Mouse (Mus musculus) forebrain, embryonic 16.5 days (tissue): ENCODE results near the gene Myof. TPM values are rescaled to one million over a fixed set of nuclear protein-coding genes. Genes with fewer than 3 reads are reported as not detected.
A peak's percentile ranks its signal among the peaks of the same experiment; 100 is the strongest.

Source experiments
- ATAC-seq: fragments of 200-750 bp; cut with Nextera tagmentation; 2 replicates; pipeline ENCODE4 v1.8.0; 2017; ENCODE audit warnings: mild to moderate bottlenecking, moderate library complexity
- H3K27ac ChIP-seq: fragments of 300-500 bp; sonication (generic); 2 replicates; pipeline ENCODE4 v1.5.1; 2014; ENCODE audit warnings: low read length, control low read depth
- H3K27me3 ChIP-seq: fragments of 300-500 bp; sonication (generic); replicated peaks from 2 replicates; pipeline ENCODE4 v1.6.1; 2014; ENCODE audit warnings: low read length; ENCODE audit not compliant: control insufficient read depth, insufficient read depth
- H3K36me3 ChIP-seq: fragments of 300-500 bp; sonication (generic); 2 replicates; pipeline ENCODE4 v1.6.1; 2014; ENCODE audit not compliant: control insufficient read depth, insufficient read depth
- H3K4me1 ChIP-seq: fragments of 300-500 bp; sonication (generic); replicated peaks from 2 replicates; pipeline ENCODE4 v1.6.1; 2014; ENCODE audit warnings: low read length; ENCODE audit not compliant: control insufficient read depth, insufficient read depth
- H3K4me2 ChIP-seq: fragments of 300-500 bp; sonication (generic); 2 replicates; pipeline ENCODE4 v1.6.1; 2014; ENCODE audit warnings: mild to moderate bottlenecking, low read length, control low read depth
- H3K4me3 ChIP-seq: fragments of 300-500 bp; sonication (generic); replicated peaks from 2 replicates; pipeline ENCODE4 v1.5.1; 2014; ENCODE audit warnings: mild to moderate bottlenecking, low read length, control low read depth
- H3K9ac ChIP-seq: fragments of 300-500 bp; sonication (generic); replicated peaks from 2 replicates; pipeline ENCODE4 v1.6.1; 2014; ENCODE audit warnings: low read depth, low read length, control low read depth
- H3K9me3 ChIP-seq: fragments of 300-500 bp; sonication (generic); 2 replicates; pipeline ENCODE4 v1.6.1; 2016; ENCODE audit warnings: low read length; ENCODE audit not compliant: control insufficient read depth
- WGBS: fragments of 180-500 bp; shearing (Covaris S2); extraction: QIAGEN DNeasy Blood & Tissue Kit; methylation state at CpG from one replicate; pipeline ENCODE4 v1.1.7; 2014; 5-methylcytosine and 5-hydroxymethylcytosine counted together
- polyA plus RNA-seq: library from polyadenylated mRNA; unstranded; fragments of >200 nt; fragmentation: Nextera tagmentation; extraction: Ambion mirVana; gene quantifications from 2 replicates; pipeline ENCODE4 v1.2.1, GENCODE M21; 2015

The Myof gene
- 1.5 and 2.0 TPM in 2 replicates for polyA plus RNA-seq

DNA sequence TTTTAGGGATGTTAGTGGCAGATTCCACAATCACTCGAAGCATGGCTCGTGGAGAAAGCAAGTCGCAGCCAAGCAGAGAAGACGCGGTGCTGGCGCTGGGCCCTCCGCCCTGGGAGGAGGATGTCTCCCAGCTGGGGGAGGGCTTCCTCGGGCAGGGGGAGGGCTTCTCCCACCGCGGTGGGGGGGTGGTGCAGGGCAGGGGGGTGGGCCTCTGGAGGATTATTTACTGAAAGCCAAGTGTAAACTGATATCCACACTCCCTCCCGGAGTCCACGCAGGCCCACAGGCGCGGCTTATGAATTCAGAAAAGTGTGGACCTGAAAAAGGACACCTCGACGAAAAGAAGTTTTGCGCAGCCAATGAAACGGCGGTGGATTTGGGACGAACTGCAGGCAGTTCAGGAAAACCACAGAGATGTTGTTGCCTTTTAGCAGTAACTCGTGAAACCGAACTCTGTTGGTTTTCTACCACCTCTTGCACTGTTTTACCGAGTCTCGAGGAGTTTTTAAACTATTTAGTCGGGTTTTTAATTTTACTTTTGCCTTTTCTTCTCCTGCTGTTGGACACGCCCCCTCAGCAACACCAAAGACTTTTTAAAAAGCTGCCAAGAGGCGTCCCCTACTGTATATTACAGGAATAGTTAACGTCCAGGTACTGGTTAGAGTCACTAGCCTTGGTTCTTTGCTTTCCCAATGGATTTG lies at the start of gene Myof:
Myof (minus strand) TSS at position 297 of the 701 bp plus-strand sequence.
- H3K9me3 ChIP-seq, result no peaks in the 10 kb centered on the region
- H3K9ac ChIP-seq, result no peak within 1 kb of the TSS
- no peak for ATAC-seq
- peaks cover 13% of the 10 kb centered on the region for H3K4me1 ChIP-seq
- peak within 1 kb of the TSS; percentile 35 for H3K4me3 ChIP-seq
- under 1% methylated on average over 28 of the region's 28 CpGs for WGBS
- H3K27ac ChIP-seq, result no peak within 1 kb of the TSS
- H3K36me3 ChIP-seq, result no peaks in the 10 kb centered on the region
- H3K27me3 ChIP-seq, result peaks cover 9% of the 10 kb centered on the region; the same call in 1 of the 2 replicates
- H3K4me2 ChIP-seq, result peak within 1 kb of the TSS; percentile 51

GRCm38 (mm10) chr19:38091512-38091985 lies 48.2 kb upstream of the Myof start:
- Histone ChIP-seq H3K4me3 (no peak overlapping the region), H3K27ac (no peak overlapping the region), H3K27me3 (peaks cover 11% of the 10 kb centered on the region), H3K4me1 (no peaks in the 10 kb centered on the region), H3K36me3 (no peaks in the 10 kb centered on the region), H3K9me3 (no peaks in the 10 kb centered on the region), H3K9ac (no peak overlapping the region), H3K4me2 (no peak overlapping the region)
- no peak for ATAC-seq
- WGBS, result 59% methylated on average over 4 of the region's 4 CpGs

GRCm38 (mm10) chr19:38089358-38089757 lies 46.0 kb upstream of the Myof start:
- H3K27me3 ChIP-seq, result no peaks in the 10 kb centered on the region
- no peaks in the 10 kb centered on the region for H3K4me1 ChIP-seq
- H3K27ac ChIP-seq, result no peak overlapping the region
- no peak overlapping the region for H3K4me3 ChIP-seq
- ATAC-seq, result no peak
- H3K4me2 ChIP-seq, result no peak overlapping the region
- no peaks in the 10 kb centered on the region for H3K9me3 ChIP-seq
- WGBS, result 80% methylated on average over 8 of the region's 8 CpGs
- H3K36me3 ChIP-seq, result no peaks in the 10 kb centered on the region
- H3K9ac ChIP-seq, result no peak overlapping the region

DNA sequence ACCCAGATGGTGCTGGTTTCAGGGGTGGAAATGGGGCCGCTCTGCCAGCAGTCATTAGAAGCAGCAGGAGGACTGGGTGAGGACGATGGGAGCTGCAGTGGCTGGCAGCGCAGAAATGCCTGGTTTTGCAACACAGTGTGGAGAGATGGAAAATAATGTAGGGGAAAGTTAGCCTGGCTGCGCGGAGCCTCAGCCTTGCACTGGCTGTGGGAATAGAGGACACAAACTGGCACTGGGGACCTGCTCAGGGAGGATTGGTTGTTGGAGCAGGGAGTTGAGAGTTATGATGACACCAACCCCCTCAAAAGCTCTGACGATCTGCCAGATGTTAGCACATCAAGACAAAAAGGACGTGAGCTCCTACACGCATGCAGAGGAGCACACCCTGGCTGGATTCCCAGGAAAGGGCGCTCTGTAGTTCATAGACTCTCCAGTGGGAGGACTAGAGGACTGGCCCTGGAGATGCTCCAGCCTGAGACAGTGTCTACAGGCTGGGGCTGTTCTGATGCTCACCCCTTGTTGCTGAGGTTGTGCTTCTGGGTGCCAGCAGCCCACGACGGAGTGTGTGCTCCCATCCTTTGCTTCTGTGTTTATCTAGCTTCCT lies 43.7 kb upstream of the Myof start:
- no peak overlapping the region for H3K4me3 ChIP-seq
- H3K9ac ChIP-seq, result no peak overlapping the region
- H3K9me3 ChIP-seq, result no peaks in the 10 kb centered on the region
- peak; percentile 67; the same call in 1 of the 2 replicates for ATAC-seq
- no peak overlapping the region for H3K4me2 ChIP-seq
- WGBS, result 53% methylated on average over 11 of the region's 11 CpGs
- H3K27me3 ChIP-seq, result no peaks in the 10 kb centered on the region
- no peak overlapping the region for H3K27ac ChIP-seq
- H3K36me3 ChIP-seq, result no peaks in the 10 kb centered on the region
- no peaks in the 10 kb centered on the region for H3K4me1 ChIP-seq

DNA sequence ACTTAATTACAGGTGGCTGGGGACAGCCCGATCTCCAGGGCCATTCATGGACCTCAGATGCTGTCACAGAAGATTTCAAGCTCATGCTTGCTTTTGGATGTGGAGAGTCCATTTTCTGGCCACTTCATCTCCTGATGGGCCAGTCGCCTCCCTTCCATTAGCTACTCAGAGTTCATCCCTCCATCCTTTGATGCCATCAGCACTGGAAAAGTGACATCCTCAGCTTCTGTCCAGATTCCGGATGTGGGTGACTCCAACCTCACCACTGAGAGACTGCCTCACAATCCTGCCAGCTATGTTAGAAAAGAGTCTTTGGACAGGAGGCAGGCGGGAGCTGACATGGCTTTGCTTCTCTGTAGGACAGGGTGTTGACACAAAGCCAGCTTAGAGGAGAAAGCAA lies 42.5 kb upstream of the Myof start:
- no peak for ATAC-seq
- 89% methylated on average over 4 of the region's 4 CpGs for WGBS
- Histone ChIP-seq H3K27ac (no peak overlapping the region), H3K36me3 (no peaks in the 10 kb centered on the region), H3K4me3 (no peak overlapping the region), H3K9ac (no peak overlapping the region), H3K4me2 (no peak overlapping the region), H3K27me3 (no peaks in the 10 kb centered on the region), H3K9me3 (no peaks in the 10 kb centered on the region), H3K4me1 (no peaks in the 10 kb centered on the region)

DNA sequence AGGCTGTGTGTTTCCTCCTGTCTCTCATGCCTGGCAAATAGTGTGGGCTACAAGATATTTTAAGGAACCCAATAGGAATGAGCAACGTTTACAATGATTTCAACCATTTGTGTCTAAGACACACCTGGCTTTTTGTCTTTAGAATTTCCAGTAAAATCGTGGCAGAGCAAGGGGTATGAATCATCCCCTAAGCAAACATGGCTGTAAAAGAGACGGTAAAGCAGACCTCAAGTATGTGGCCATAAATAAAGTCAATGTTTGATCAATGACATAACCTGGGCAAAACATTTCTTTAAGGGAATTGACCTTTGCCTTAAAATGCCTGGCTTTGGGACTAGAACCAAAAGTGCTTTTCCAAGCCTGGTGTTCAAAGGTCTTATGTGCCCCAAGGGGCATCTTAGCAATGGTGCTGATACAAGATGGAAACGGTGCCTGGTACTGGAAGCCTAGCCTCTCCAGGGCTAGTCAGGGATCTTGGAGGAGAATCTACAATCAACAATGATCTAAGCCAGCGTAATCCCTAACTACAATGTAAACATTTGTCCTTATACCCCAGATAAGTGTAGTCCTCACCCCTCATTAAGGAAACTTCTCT lies 39.7 kb upstream of the Myof start:
- Histone ChIP-seq H3K4me2 (no peak overlapping the region), H3K27ac (no peak overlapping the region), H3K4me3 (no peak overlapping the region), H3K9ac (no peak overlapping the region), H3K4me1 (no peaks in the 10 kb centered on the region), H3K36me3 (no peaks in the 10 kb centered on the region), H3K9me3 (no peaks in the 10 kb centered on the region), H3K27me3 (no peaks in the 10 kb centered on the region)
- WGBS, result 86% methylated on average over 5 of the region's 5 CpGs
- ATAC-seq, result no peak

DNA sequence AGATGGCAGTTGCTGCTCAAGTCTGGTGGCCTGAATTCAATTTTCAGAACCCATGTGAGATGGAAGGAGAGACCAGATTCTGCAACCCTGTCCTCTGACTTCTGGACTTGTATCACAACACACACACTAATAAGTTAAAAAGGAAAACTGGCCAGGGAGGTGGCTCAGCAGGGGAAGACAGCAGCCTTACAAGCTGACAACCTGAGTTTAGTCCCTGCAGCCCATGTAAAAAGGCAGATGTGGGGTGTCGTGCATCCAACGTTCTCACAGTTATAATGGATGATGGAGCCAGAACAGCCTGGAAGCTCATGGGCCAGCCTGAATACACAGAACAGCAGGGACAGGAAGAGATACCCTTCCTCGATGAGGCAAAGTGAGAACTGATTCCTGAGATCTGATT lies 38.0 kb upstream of the Myof start:
- Histone ChIP-seq H3K9ac (no peak overlapping the region), H3K4me3 (no peak overlapping the region), H3K36me3 (no peaks in the 10 kb centered on the region), H3K4me2 (no peak overlapping the region), H3K27ac (no peak overlapping the region), H3K27me3 (no peaks in the 10 kb centered on the region), H3K4me1 (no peaks in the 10 kb centered on the region), H3K9me3 (no peaks in the 10 kb centered on the region)
- no peak for ATAC-seq
- WGBS, result 75% methylated on average over 3 of the region's 3 CpGs

DNA sequence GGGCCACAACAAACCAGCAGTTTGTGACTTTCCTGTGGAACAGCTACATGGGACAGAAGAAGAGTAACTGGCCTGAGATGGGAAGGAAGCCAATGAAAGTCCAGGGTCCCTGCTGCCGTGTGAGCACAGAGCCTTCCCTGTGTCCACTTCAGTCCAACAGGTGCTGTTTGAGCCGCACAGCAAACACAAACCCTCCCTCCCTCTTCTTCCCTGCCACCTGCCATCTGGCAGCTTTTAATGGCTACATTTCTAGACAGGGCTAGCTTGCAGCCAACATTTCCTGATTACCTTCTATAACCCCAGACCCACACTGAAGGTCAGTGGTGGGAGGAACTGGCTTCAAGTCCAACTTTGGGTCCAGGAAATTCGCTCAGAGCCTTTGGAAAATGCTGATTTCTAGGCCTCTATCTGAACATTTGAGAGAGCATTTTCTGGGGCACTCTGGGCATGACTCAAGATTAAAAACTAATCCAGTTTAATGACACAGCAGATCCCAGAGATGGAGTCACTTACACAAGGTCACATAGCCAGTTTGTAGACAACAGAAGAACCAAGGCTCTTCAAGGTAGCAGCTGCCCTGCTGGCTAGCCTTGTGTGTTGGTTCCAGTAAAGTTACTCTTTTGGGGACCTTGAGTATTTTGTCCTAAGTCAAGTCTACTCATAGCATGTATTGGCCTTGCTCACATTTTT lies 34.6 kb upstream of the Myof start:
- Histone ChIP-seq H3K9me3 (no peaks in the 10 kb centered on the region), H3K27ac (no peak overlapping the region), H3K9ac (no peak overlapping the region), H3K4me3 (no peak overlapping the region), H3K36me3 (no peaks in the 10 kb centered on the region), H3K27me3 (no peaks in the 10 kb centered on the region), H3K4me2 (no peak overlapping the region), H3K4me1 (no peaks in the 10 kb centered on the region)
- 66% methylated on average over 3 of the region's 3 CpGs for WGBS
- no peak for ATAC-seq

DNA sequence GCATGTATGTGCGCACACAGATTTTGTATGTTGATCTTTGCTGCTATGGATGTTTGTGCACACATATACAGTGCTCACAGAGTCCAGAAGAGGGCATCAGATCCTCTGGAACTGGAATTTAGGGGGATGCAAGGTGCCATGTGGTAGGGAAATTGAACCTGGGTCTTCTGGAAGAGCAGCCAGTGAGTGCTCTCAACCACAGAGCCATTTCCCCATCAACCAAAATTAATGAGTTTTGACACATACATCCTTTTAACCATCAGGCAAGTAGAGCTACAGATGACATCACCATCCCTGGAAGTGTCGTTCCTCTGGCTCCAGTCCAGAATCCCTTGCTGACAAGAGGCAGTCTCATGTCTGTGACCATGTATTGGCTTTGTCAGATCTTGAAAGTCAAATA lies 32.9 kb upstream of the Myof start:
- no peaks in the 10 kb centered on the region for H3K27me3 ChIP-seq
- no peak overlapping the region for H3K4me3 ChIP-seq
- H3K4me1 ChIP-seq, result no peaks in the 10 kb centered on the region
- H3K27ac ChIP-seq, result no peak overlapping the region
- H3K36me3 ChIP-seq, result no peaks in the 10 kb centered on the region
- H3K4me2 ChIP-seq, result no peak overlapping the region
- no peak overlapping the region for H3K9ac ChIP-seq
- WGBS, result 58% methylated on average over 2 of the region's 2 CpGs
- no peaks in the 10 kb centered on the region for H3K9me3 ChIP-seq
- ATAC-seq, result peak; percentile 47; the same call in 1 of the 2 replicates
